In the genomic region with DNA sequence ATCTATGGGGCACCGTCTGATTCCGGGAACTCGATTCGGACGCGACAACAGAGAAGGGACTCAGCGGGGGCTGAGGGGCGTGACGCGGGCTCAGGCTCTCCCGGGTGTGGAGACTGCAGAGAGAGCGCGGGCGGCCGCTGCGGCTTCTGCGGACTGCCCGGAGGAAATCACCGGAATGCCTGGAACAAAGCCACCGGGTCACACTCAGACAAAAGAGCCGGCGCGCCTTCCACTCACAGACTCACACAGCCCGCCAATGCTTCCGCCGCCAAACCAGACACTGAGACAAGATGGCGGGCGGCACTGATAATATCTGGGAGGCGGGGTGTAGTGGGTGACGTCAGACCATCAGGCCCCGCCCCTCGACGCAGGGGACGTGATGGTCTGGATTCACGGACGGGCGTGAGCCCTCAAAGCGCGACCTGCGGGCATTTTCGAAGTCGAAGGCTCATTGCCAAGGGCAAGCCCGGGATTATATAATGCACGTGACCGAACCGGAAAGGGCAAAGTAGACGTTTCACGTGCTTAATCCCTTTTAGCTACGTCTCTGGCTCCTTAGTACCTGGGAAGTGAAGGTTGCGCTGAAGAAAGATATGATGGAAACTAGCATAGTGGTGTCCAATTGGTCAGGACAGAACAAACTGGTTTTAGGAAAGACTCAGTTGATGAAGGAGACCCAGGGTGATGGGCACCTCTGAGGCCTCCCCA, we compare ENCODE assay signal across 8 mouse cellular contexts. TPM values are rescaled to one million over a fixed set of nuclear protein-coding genes. Genes with fewer than 3 reads are reported as not detected.
DNase-seq lines count a peak whose midpoint lies in the region; ATAC-seq and TF ChIP-seq lines count a peak whose summit lies in the region.

A gene (minus strand): TSS at position 281 of the 708 bp plus-strand sequence.

- DNase-seq in 3T3-L1 (ENCODE audit: low read depth, low spot score): peak; percentile 91
- peak; percentile 90 to 91 for DNase-seq in adrenal gland, postnatal 4 days (ENCODE audit: low spot score in 2 of 2)
- DNase-seq in embryonic facial prominence, embryonic 14.5 days (ENCODE audit: low spot score): peak; percentile 94
- peak; percentile 94 for DNase-seq in heart, adult 8-10 months (ENCODE audit: low spot score)
- DNase-seq in kidney, adult 9 months: peak; percentile 97
- peak; percentile 90 for DNase-seq in limb, embryonic 14.5 days (ENCODE audit: low spot score)
- DNase-seq in midbrain, postnatal 0 days (ENCODE audit: low spot score): peak; percentile 94
- peak; percentile 86 to 91 for DNase-seq in spleen, postnatal 14 days (ENCODE audit: low spot score in 2 of 2)

- peak within 1 kb of the TSS; percentile 98 for H3K9ac ChIP-seq in embryonic facial prominence, embryonic 14.5 days (ENCODE audit: low read depth, low read length)
- peak within 1 kb of the TSS; percentile 97 for H3K9ac ChIP-seq in limb, embryonic 14.5 days (ENCODE audit: low read depth, low read length, severe bottlenecking)
- peak within 1 kb of the TSS; percentile 96 for H3K9ac ChIP-seq in midbrain, postnatal 0 days (replicated peaks; ENCODE audit: low read length, poor library complexity, severe bottlenecking)

- H3K4me1 ChIP-seq in embryonic facial prominence, embryonic 14.5 days (ENCODE audit: control insufficient read depth, insufficient read depth, low read length): peaks cover 13% of the 10 kb centered on the region
- peaks cover 20% of the 10 kb centered on the region for H3K4me1 ChIP-seq in limb, embryonic 14.5 days (ENCODE audit: control insufficient read depth, insufficient read depth, low read length)
- H3K4me1 ChIP-seq in midbrain, postnatal 0 days (ENCODE audit: insufficient read depth, low read length): peaks cover 11% of the 10 kb centered on the region; the same call in 1 of the 2 replicates

- peak within 1 kb of the TSS; percentile 98 for H3K4me3 ChIP-seq in embryonic facial prominence, embryonic 14.5 days (ENCODE audit: low read depth, low read length)
- H3K4me3 ChIP-seq in limb, embryonic 14.5 days (replicated peaks; ENCODE audit: low read length): peak within 1 kb of the TSS; percentile 92
- H3K4me3 ChIP-seq in midbrain, postnatal 0 days (ENCODE audit: low read depth, low read length): peak within 1 kb of the TSS; percentile 93

- H3K4me2 ChIP-seq in embryonic facial prominence, embryonic 14.5 days (ENCODE audit: low read depth, low read length): peak within 1 kb of the TSS; percentile 79
- H3K4me2 ChIP-seq in limb, embryonic 14.5 days (replicated peaks; ENCODE audit: low read depth, low read length, severe bottlenecking): peak within 1 kb of the TSS; percentile 93
- H3K4me2 ChIP-seq in midbrain, postnatal 0 days (ENCODE audit: low read depth, low read length, poor library complexity, severe bottlenecking): peak within 1 kb of the TSS; percentile 78

- WGBS in embryonic facial prominence, embryonic 14.5 days: 2% methylated on average over 49 of the region's 50 CpGs
- 3% methylated on average over 50 of the region's 50 CpGs for WGBS in limb, embryonic 14.5 days
- WGBS in midbrain, postnatal 0 days: 2% methylated on average over 50 of the region's 50 CpGs

- TF ChIP-seq CTCF in midbrain, postnatal 0 days (IDR thresholded peaks at IDR 0.05): no peak

- no peaks in the 10 kb centered on the region for H3K27me3 ChIP-seq in embryonic facial prominence, embryonic 14.5 days (replicated peaks; ENCODE audit: control insufficient read depth, insufficient read depth, low read length)
- no peaks in the 10 kb centered on the region for H3K27me3 ChIP-seq in limb, embryonic 14.5 days (ENCODE audit: control insufficient read depth, insufficient read depth, low read length)
- no peaks in the 10 kb centered on the region for H3K27me3 ChIP-seq in midbrain, postnatal 0 days (ENCODE audit: insufficient read depth, low read length)

- peak within 1 kb of the TSS; percentile 95 for H3K27ac ChIP-seq in embryonic facial prominence, embryonic 14.5 days (replicated peaks; ENCODE audit: low read depth, low read length)
- H3K27ac ChIP-seq in limb, embryonic 14.5 days (replicated peaks; ENCODE audit: low read depth, low read length): peak within 1 kb of the TSS; percentile 93
- H3K27ac ChIP-seq in midbrain, postnatal 0 days (ENCODE audit: low read depth, low read length): peak within 1 kb of the TSS; percentile 97

- H3K9me3 ChIP-seq in embryonic facial prominence, embryonic 14.5 days (ENCODE audit: control insufficient read depth, low read length): no peaks in the 10 kb centered on the region
- no peaks in the 10 kb centered on the region for H3K9me3 ChIP-seq in limb, embryonic 14.5 days (ENCODE audit: control insufficient read depth, low read length)
- no peaks in the 10 kb centered on the region for H3K9me3 ChIP-seq in midbrain, postnatal 0 days (ENCODE audit: low read length)

- peaks cover 17% of the 10 kb centered on the region for H3K36me3 ChIP-seq in embryonic facial prominence, embryonic 14.5 days (ENCODE audit: control insufficient read depth, insufficient read depth, low read length)
- H3K36me3 ChIP-seq in limb, embryonic 14.5 days (ENCODE audit: control insufficient read depth, insufficient read depth, low read length): peaks cover 14% of the 10 kb centered on the region
- peaks cover 5% of the 10 kb centered on the region; the same call in 1 of the 2 replicates for H3K36me3 ChIP-seq in midbrain, postnatal 0 days (ENCODE audit: insufficient read depth, low read length)

- peak; percentile 93 for ATAC-seq in embryonic facial prominence, embryonic 14.5 days (ENCODE audit: low read depth)
- peak; percentile 96 for ATAC-seq in limb, embryonic 14.5 days (ENCODE audit: low FRiP score, low read depth)
- ATAC-seq in midbrain, postnatal 0 days (ENCODE audit: low FRiP score): peak; percentile 93

- TF ChIP-seq POLR2A in limb, embryonic 14.5 days (IDR thresholded peaks at IDR 0.05; ENCODE audit: borderline replicate concordance, extremely low read depth, insufficient read depth, insufficient read length): peak; percentile 99; the same call in 1 of the 2 replicates

RNA-seq across cellular contexts. Expression of the gene that starts here (rescaled TPM):
- total RNA-seq in adrenal gland, postnatal 4 days (2021): 100 to 1,000 TPM; 103 to 134 TPM
- polyA plus RNA-seq in embryonic facial prominence, embryonic 14.5 days (2014; fragmentation: Nextera tagmentation; extraction: Ambion mirVana): 233 and 318 TPM in 2 replicates
- total RNA-seq in heart, adult 8-10 months (2022): 10 to 100 TPM in 3 of 4 experiments, 1 to 10 TPM in 1; 9.5 to 13.5 (median 12.3) TPM
- polyA plus RNA-seq in limb, embryonic 14.5 days (2012; rRNA removed): 640 and 929 TPM in 2 replicates
- 384 and 448 TPM in 2 replicates for polyA plus RNA-seq in limb, embryonic 14.5 days (2014; fragmentation: Nextera tagmentation; extraction: Ambion mirVana)
- 230 and 291 TPM in 2 replicates for total RNA-seq in midbrain, postnatal 0 days (2014; rRNA removed)
- polyA plus RNA-seq in midbrain, postnatal 0 days (2015; fragmentation: Nextera tagmentation; extraction: Ambion mirVana): 227 and 257 TPM in 2 replicates

Comparison
In these comparisons a context has a peak if more than half of its experiments do, and no peak if none do; other contexts are left out.
1. Peak in every context shown above with its lines: DNase-seq, ATAC-seq, H3K4me3 ChIP-seq and H3K27ac ChIP-seq.
2. RNA of the gene that starts here (total RNA-seq): 230 to 291 TPM in midbrain, postnatal 0 days and 103 to 134 TPM in adrenal gland, postnatal 4 days; 9.5 to 13.5 TPM in heart, adult 8-10 months; every median in the first group is over 4 times any median in the second.